Mouse (Mus musculus): ENCODE results near the gene Cep95. TPM values are rescaled to one million over a fixed set of nuclear protein-coding genes. Genes with fewer than 3 reads are reported as not detected.

Gene Cep95
- polyA plus RNA-seq, 1 experiment from 2014 or later: 9.5 TPM

- Histone ChIP-seq H3K4me3 (ENCODE audit: low read depth, low read length) (no peak overlapping the region), H3K27ac (ENCODE audit: low read length) (no peak overlapping the region), H3K9me3 (ENCODE audit: low read length) (no peaks in the 10 kb centered on the region), H3K27me3 (replicated peaks; ENCODE audit: insufficient read depth, low read length) (no peaks in the 10 kb centered on the region), H3K4me2 (replicated peaks; ENCODE audit: low read depth, low read length) (no peak overlapping the region), H3K36me3 (ENCODE audit: insufficient read depth, low read length) (no peaks in the 10 kb centered on the region), H3K4me1 (ENCODE audit: insufficient read depth, low read depth, low read length) (peaks cover 6% of the 10 kb centered on the region; the same call in 1 of the 2 replicates), H3K9ac (replicated peaks; ENCODE audit: low read depth) (no peak overlapping the region)
- TF ChIP-seq CTCF (IDR thresholded peaks at IDR 0.05): no peak
- no peak for TF ChIP-seq EP300 (IDR thresholded peaks at IDR 0.05)
- ATAC-seq (no peak), DNase-seq (ENCODE audit: low spot score) (no peak)
- 95% methylated on average over 5 of the region's 5 CpGs for WGBS
Measured at GRCm38 (mm10) chr11:106760511-106760910, 28.5 kb upstream of the Cep95 start.

- peak overlapping the region; percentile 77 for H3K27ac ChIP-seq (ENCODE audit: low read length)
- H3K4me1 ChIP-seq (ENCODE audit: insufficient read depth, low read depth, low read length): peaks cover 6% of the 10 kb centered on the region; the same call in 1 of the 2 replicates
- H3K4me2 ChIP-seq (replicated peaks; ENCODE audit: low read depth, low read length): no peak overlapping the region
- no peaks in the 10 kb centered on the region for H3K36me3 ChIP-seq (ENCODE audit: insufficient read depth, low read length)
- H3K9ac ChIP-seq (replicated peaks; ENCODE audit: low read depth): no peak overlapping the region
- ATAC-seq: peak; percentile 92
- 32% methylated on average over 5 of the region's 5 CpGs for WGBS
- H3K27me3 ChIP-seq (replicated peaks; ENCODE audit: insufficient read depth, low read length): no peaks in the 10 kb centered on the region
- no peak overlapping the region for H3K4me3 ChIP-seq (ENCODE audit: low read depth, low read length)
- peak; percentile 91 for DNase-seq (ENCODE audit: low spot score)
- TF ChIP-seq CTCF (IDR thresholded peaks at IDR 0.05) (no peak), EP300 (IDR thresholded peaks at IDR 0.05) (no peak)
- H3K9me3 ChIP-seq (ENCODE audit: low read length): no peaks in the 10 kb centered on the region
Measured at GRCm38 (mm10) chr11:106762139-106762799, 26.8 kb upstream of the Cep95 start.

GRCm38 (mm10) chr11:106762800-106763185 lies 26.3 kb upstream of the Cep95 start:
- Histone ChIP-seq H3K4me3 (ENCODE audit: low read depth, low read length) (no peak overlapping the region), H3K27me3 (replicated peaks; ENCODE audit: insufficient read depth, low read length) (no peaks in the 10 kb centered on the region), H3K27ac (ENCODE audit: low read length) (peak overlapping the region; percentile 77), H3K36me3 (ENCODE audit: insufficient read depth, low read length) (peaks cover 1% of the 10 kb centered on the region; the same call in 1 of the 2 replicates), H3K9me3 (ENCODE audit: low read length) (no peaks in the 10 kb centered on the region), H3K9ac (replicated peaks; ENCODE audit: low read depth) (no peak overlapping the region), H3K4me2 (replicated peaks; ENCODE audit: low read depth, low read length) (no peak overlapping the region), H3K4me1 (ENCODE audit: insufficient read depth, low read depth, low read length) (peaks cover 6% of the 10 kb centered on the region; the same call in 1 of the 2 replicates)
- no peak for TF ChIP-seq EP300 (IDR thresholded peaks at IDR 0.05)
- TF ChIP-seq CTCF (IDR thresholded peaks at IDR 0.05): no peak
- WGBS: 65% methylated on average over 9 of the region's 9 CpGs
- no peak for DNase-seq (ENCODE audit: low spot score)
- ATAC-seq: no peak

- no peaks in the 10 kb centered on the region for H3K27me3 ChIP-seq (replicated peaks; ENCODE audit: insufficient read depth, low read length)
- H3K36me3 ChIP-seq (ENCODE audit: insufficient read depth, low read length): peaks cover 17% of the 10 kb centered on the region; the same call in 1 of the 2 replicates
- DNase-seq (ENCODE audit: low spot score): no peak
- H3K4me1 ChIP-seq (ENCODE audit: insufficient read depth, low read depth, low read length): peaks cover 6% of the 10 kb centered on the region; the same call in 1 of the 2 replicates
- H3K9me3 ChIP-seq (ENCODE audit: low read length): no peaks in the 10 kb centered on the region
- no peak overlapping the region for H3K4me2 ChIP-seq (replicated peaks; ENCODE audit: low read depth, low read length)
- H3K4me3 ChIP-seq (ENCODE audit: low read depth, low read length): no peak overlapping the region
- H3K27ac ChIP-seq (ENCODE audit: low read length): no peak overlapping the region
- H3K9ac ChIP-seq (replicated peaks; ENCODE audit: low read depth): no peak overlapping the region
- TF ChIP-seq CTCF (IDR thresholded peaks at IDR 0.05) (no peak), EP300 (IDR thresholded peaks at IDR 0.05) (no peak)
- no peak for ATAC-seq
- 87% methylated on average over 4 of the region's 4 CpGs for whole genome bisulfite sequencing
Measured at GRCm38 (mm10) chr11:106766611-106767162, 22.4 kb upstream of the Cep95 start.

GRCm38 (mm10) chr11:106767516-106767915 lies 21.5 kb upstream of the Cep95 start:
- H3K4me3 ChIP-seq (ENCODE audit: low read depth, low read length): no peak overlapping the region
- H3K36me3 ChIP-seq (ENCODE audit: insufficient read depth, low read length): peaks cover 23% of the 10 kb centered on the region; the same call in 1 of the 2 replicates
- DNase-seq (ENCODE audit: low spot score): no peak
- no peak for ATAC-seq
- H3K9me3 ChIP-seq (ENCODE audit: low read length): no peaks in the 10 kb centered on the region
- H3K4me2 ChIP-seq (replicated peaks; ENCODE audit: low read depth, low read length): no peak overlapping the region
- no peaks in the 10 kb centered on the region for H3K4me1 ChIP-seq (ENCODE audit: insufficient read depth, low read depth, low read length)
- H3K27ac ChIP-seq (ENCODE audit: low read length): no peak overlapping the region
- H3K9ac ChIP-seq (replicated peaks; ENCODE audit: low read depth): no peak overlapping the region
- 94% methylated on average over 4 of the region's 4 CpGs for WGBS
- peak; percentile 30; the same call in 1 of the 2 replicates for TF ChIP-seq CTCF (IDR thresholded peaks at IDR 0.05)
- no peak for TF ChIP-seq EP300 (IDR thresholded peaks at IDR 0.05)
- no peaks in the 10 kb centered on the region for H3K27me3 ChIP-seq (replicated peaks; ENCODE audit: insufficient read depth, low read length)

GRCm38 (mm10) chr11:106770195-106770974 lies 18.7 kb upstream of the Cep95 start:
- TF ChIP-seq EP300 (IDR thresholded peaks at IDR 0.05) (no peak), CTCF (IDR thresholded peaks at IDR 0.05) (peak; percentile 67)
- H3K27ac ChIP-seq (ENCODE audit: low read length): no peak overlapping the region
- peaks cover 37% of the 10 kb centered on the region; the same call in 1 of the 2 replicates for H3K36me3 ChIP-seq (ENCODE audit: insufficient read depth, low read length)
- DNase-seq (ENCODE audit: low spot score): no peak
- WGBS: 96% methylated on average over 9 of the region's 9 CpGs
- ATAC-seq: no peak
- H3K4me3 ChIP-seq (ENCODE audit: low read depth, low read length): no peak overlapping the region
- H3K9ac ChIP-seq (replicated peaks; ENCODE audit: low read depth): no peak overlapping the region
- H3K27me3 ChIP-seq (replicated peaks; ENCODE audit: insufficient read depth, low read length): no peaks in the 10 kb centered on the region
- no peak overlapping the region for H3K4me2 ChIP-seq (replicated peaks; ENCODE audit: low read depth, low read length)
- no peaks in the 10 kb centered on the region for H3K9me3 ChIP-seq (ENCODE audit: low read length)
- no peaks in the 10 kb centered on the region for H3K4me1 ChIP-seq (ENCODE audit: insufficient read depth, low read depth, low read length)

All from lung, postnatal 0 days (tissue).